Mouse (Mus musculus): Measurements from ENCODE around the gene Igll1. TPM values are rescaled to one million over a fixed set of nuclear protein-coding genes. Genes with fewer than 3 reads are reported as not detected.
"Not testable (repeated sequence)": the region's sequence is repeated elsewhere in the genome, so short reads cannot be mapped to it uniquely, and the experiment has no call there.

Gene Igll1
- polyA plus RNA-seq, 1 experiment from 2014 or later: 18.9 TPM

GRCm38 (mm10) chr16:16856731-16857476, 6.9 kb downstream of the Igll1 start:
- TF ChIP-seq EP300 (IDR thresholded peaks at IDR 0.05; ENCODE audit: low read depth) (no peak), CTCF (IDR thresholded peaks at IDR 0.05; ENCODE audit: low read depth) (no peak)
- DNase-seq (peak; percentile 12), ATAC-seq (0 out of 2 replicates have a peak, but pooled peaks have one; percentile 19)
- Histone ChIP-seq H3K27ac (ENCODE audit: low read depth) (peak overlapping the region; percentile 44; the same call in 1 of the 2 replicates), H3K9ac (replicated peaks) (no peak overlapping the region), H3K9me3 (ENCODE audit: low read length) (no peaks in the 10 kb centered on the region), H3K36me3 (replicated peaks; ENCODE audit: insufficient read depth, low read length) (no peaks in the 10 kb centered on the region), H3K4me1 (ENCODE audit: insufficient read depth) (peaks cover 10% of the 10 kb centered on the region), H3K4me2 (ENCODE audit: low read depth, low read length) (no peak overlapping the region), H3K27me3 (ENCODE audit: insufficient read depth, low read length) (no peaks in the 10 kb centered on the region), H3K4me3 (ENCODE audit: low read depth, low read length) (no peak overlapping the region)
- 58% methylated on average over 13 of the region's 13 CpGs for WGBS (ENCODE audit: insufficient replicate concordance)

GRCm38 (mm10) chr16:16856054-16856453, 7.7 kb downstream of the Igll1 start:
- not testable (repeated sequence) for H3K4me2 ChIP-seq (ENCODE audit: low read depth, low read length)
- peak overlapping the region; percentile 44; the same call in 1 of the 2 replicates for H3K27ac ChIP-seq (ENCODE audit: low read depth)
- WGBS (ENCODE audit: insufficient replicate concordance): 69% methylated on average over 9 of the region's 9 CpGs

GRCm38 (mm10) chr16:16855541-16855940, 8.2 kb downstream of the Igll1 start:
- H3K9me3 ChIP-seq (ENCODE audit: low read length): no peaks in the 10 kb centered on the region
- no peak overlapping the region for H3K4me2 ChIP-seq (ENCODE audit: low read depth, low read length)
- no peak overlapping the region for H3K9ac ChIP-seq (replicated peaks)
- H3K27me3 ChIP-seq (ENCODE audit: insufficient read depth, low read length): no peaks in the 10 kb centered on the region
- no peak overlapping the region for H3K4me3 ChIP-seq (ENCODE audit: low read depth, low read length)
- ATAC-seq (no peak), DNase-seq (peak; percentile 7)
- WGBS (ENCODE audit: insufficient replicate concordance): 85% methylated on average over 1 of the region's 1 CpGs
- TF ChIP-seq CTCF (IDR thresholded peaks at IDR 0.05; ENCODE audit: low read depth) (no peak), EP300 (IDR thresholded peaks at IDR 0.05; ENCODE audit: low read depth) (no peak)
- no peak overlapping the region for H3K27ac ChIP-seq (ENCODE audit: low read depth)
- no peaks in the 10 kb centered on the region for H3K36me3 ChIP-seq (replicated peaks; ENCODE audit: insufficient read depth, low read length)
- peaks cover 10% of the 10 kb centered on the region for H3K4me1 ChIP-seq (ENCODE audit: insufficient read depth)

More at GRCm38 (mm10) chr16:16856054-16856453, 7.7 kb downstream of the Igll1 start:
- not testable (repeated sequence) for H3K27me3 ChIP-seq (ENCODE audit: insufficient read depth, low read length); H3K9ac ChIP-seq (replicated peaks); H3K36me3 ChIP-seq (replicated peaks; ENCODE audit: insufficient read depth, low read length); ATAC-seq; H3K9me3 ChIP-seq (ENCODE audit: low read length); DNase-seq; H3K4me3 ChIP-seq (ENCODE audit: low read depth, low read length)
- H3K4me1 ChIP-seq (ENCODE audit: insufficient read depth): peaks cover 10% of the 10 kb centered on the region

GRCm38 (mm10) chr16:16854836-16855235, 8.9 kb downstream of the Igll1 start:
- Histone ChIP-seq H3K4me2 (ENCODE audit: low read depth, low read length) (no peak overlapping the region), H3K4me1 (ENCODE audit: insufficient read depth) (peaks cover 10% of the 10 kb centered on the region), H3K27ac (ENCODE audit: low read depth) (no peak overlapping the region), H3K9ac (replicated peaks) (no peak overlapping the region), H3K27me3 (ENCODE audit: insufficient read depth, low read length) (no peaks in the 10 kb centered on the region), H3K36me3 (replicated peaks; ENCODE audit: insufficient read depth, low read length) (no peaks in the 10 kb centered on the region), H3K9me3 (ENCODE audit: low read length) (no peaks in the 10 kb centered on the region), H3K4me3 (ENCODE audit: low read depth, low read length) (no peak overlapping the region)
- no peak; the same call in 1 of the 2 replicates for ATAC-seq
- peak; percentile 68 for DNase-seq
- no peak for TF ChIP-seq EP300 (IDR thresholded peaks at IDR 0.05; ENCODE audit: low read depth)
- TF ChIP-seq CTCF (IDR thresholded peaks at IDR 0.05; ENCODE audit: low read depth): peak; percentile 81
- 15% methylated on average over 6 of the region's 6 CpGs for WGBS (ENCODE audit: insufficient replicate concordance)

GRCm38 (mm10) chr16:16852411-16852810, 11.4 kb downstream of the Igll1 start:
- 75% methylated on average over 3 of the region's 3 CpGs for WGBS (ENCODE audit: insufficient replicate concordance)
- no peak for DNase-seq

GRCm38 (mm10) chr16:16849196-16849595, 14.6 kb downstream of the Igll1 start:
- no peak for ATAC-seq
- no peak overlapping the region for H3K9ac ChIP-seq (replicated peaks)

More at GRCm38 (mm10) chr16:16852411-16852810, 11.4 kb downstream of the Igll1 start:
- Histone ChIP-seq H3K4me2 (ENCODE audit: low read depth, low read length) (no peak overlapping the region), H3K9ac (replicated peaks) (no peak overlapping the region), H3K27ac (ENCODE audit: low read depth) (no peak overlapping the region), H3K27me3 (ENCODE audit: insufficient read depth, low read length) (no peaks in the 10 kb centered on the region), H3K36me3 (replicated peaks; ENCODE audit: insufficient read depth, low read length) (no peaks in the 10 kb centered on the region), H3K4me3 (ENCODE audit: low read depth, low read length) (no peak overlapping the region), H3K4me1 (ENCODE audit: insufficient read depth) (peaks cover 5% of the 10 kb centered on the region), H3K9me3 (ENCODE audit: low read length) (no peaks in the 10 kb centered on the region)
- no peak for ATAC-seq
- TF ChIP-seq EP300 (IDR thresholded peaks at IDR 0.05; ENCODE audit: low read depth) (no peak), CTCF (IDR thresholded peaks at IDR 0.05; ENCODE audit: low read depth) (no peak)

More at GRCm38 (mm10) chr16:16849196-16849595, 14.6 kb downstream of the Igll1 start:
- no peak for DNase-seq
- no peak overlapping the region for H3K27ac ChIP-seq (ENCODE audit: low read depth)
- 0 out of 2 replicates have a peak, but pooled peaks have one; percentile 8 for TF ChIP-seq CTCF (IDR thresholded peaks at IDR 0.05; ENCODE audit: low read depth)
- TF ChIP-seq EP300 (IDR thresholded peaks at IDR 0.05; ENCODE audit: low read depth): no peak
- no peaks in the 10 kb centered on the region for H3K36me3 ChIP-seq (replicated peaks; ENCODE audit: insufficient read depth, low read length)
- H3K27me3 ChIP-seq (ENCODE audit: insufficient read depth, low read length): no peaks in the 10 kb centered on the region
- H3K4me1 ChIP-seq (ENCODE audit: insufficient read depth): no peaks in the 10 kb centered on the region
- H3K4me3 ChIP-seq (ENCODE audit: low read depth, low read length): no peak overlapping the region
- no peak overlapping the region for H3K4me2 ChIP-seq (ENCODE audit: low read depth, low read length)
- H3K9me3 ChIP-seq (ENCODE audit: low read length): no peaks in the 10 kb centered on the region

Data from liver, postnatal 0 days (tissue).